Mouse (Mus musculus) thymus, adult 2 months (tissue): Measurements from ENCODE around the gene Cks2.

Source experiments
- CTCF ChIP-seq: fragments of 200-500 bp; IDR thresholded peaks from 2 replicates; pipeline ENCODE4 v1.5.1; 2012; ENCODE audit warnings: mild to moderate bottlenecking, control low read depth, low read length, moderate library complexity, borderline replicate concordance; ENCODE audit not compliant: control insufficient read depth, poor library complexity, insufficient read depth; ENCODE audit errors: extremely low read depth
- POLR2A ChIP-seq: fragments of 200-500 bp; IDR thresholded peaks from 2 replicates; pipeline ENCODE4 v1.6.1; 2012; ENCODE audit warnings: mild to moderate bottlenecking, low read length, control low read depth, moderate library complexity; ENCODE audit not compliant: control insufficient read depth, poor library complexity, insufficient read depth; ENCODE audit errors: extremely low read depth

DNA sequence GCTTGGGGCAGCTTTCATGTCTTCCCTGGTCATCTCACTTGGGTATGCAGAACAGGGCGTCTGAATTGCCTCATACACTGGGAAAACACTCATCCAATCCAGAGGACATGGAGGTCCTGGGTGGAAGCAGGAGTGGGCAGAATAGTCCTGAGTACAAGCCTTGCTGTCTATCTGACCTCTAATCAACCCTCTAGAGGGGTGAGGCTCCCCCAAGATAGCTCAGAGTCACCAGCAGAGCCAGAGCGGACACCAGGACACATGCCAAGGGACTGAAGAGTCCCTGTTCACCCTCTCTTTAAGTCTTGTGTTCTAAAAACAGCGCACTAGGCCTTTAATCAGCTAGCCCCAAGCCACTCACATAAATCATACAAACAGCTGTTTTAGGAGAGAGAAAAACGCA lies 52.9 kb downstream of the Cks2 start:
- no peak for TF ChIP-seq POLR2A
- TF ChIP-seq CTCF = no peak
